Mouse (Mus musculus) 3T3-L1 (cell line): ENCODE data around the gene Spx.

Experiments
- DNase-seq: peaks from one replicate; pipeline ENCODE4 v3.0.0-alpha.2; 2015; ENCODE audit warnings: low read depth, low spot score

The Spx gene

GRCm38 (mm10) chr6:142429072-142429471, 15.8 kb downstream of the Spx start:
- no peak for DNase-seq

- no peak for DNase-seq
Measured at GRCm38 (mm10) chr6:142451381-142451780, 38.1 kb downstream of the Spx start.

GRCm38 (mm10) chr6:142453311-142453710, 40.1 kb downstream of the Spx start:
- no peak for DNase-seq

- DNase-seq, result no peak
Measured at GRCm38 (mm10) chr6:142455314-142455996, 42.2 kb downstream of the Spx start.

GRCm38 (mm10) chr6:142458010-142458409, 44.8 kb downstream of the Spx start:
- no peak for DNase-seq

GRCm38 (mm10) chr6:142459017-142459678, 45.9 kb downstream of the Spx start:
- DNase-seq, result no peak

GRCm38 (mm10) chr6:142462194-142462593, 49.0 kb downstream of the Spx start:
- no peak for DNase-seq
